Mouse (Mus musculus) CH12.LX (cell line): ENCODE measurements around the gene Golm1. TPM values are rescaled to one million over a fixed set of nuclear protein-coding genes. Genes with fewer than 3 reads are reported as not detected.
"Not testable (repeated sequence)": the region's sequence is repeated elsewhere in the genome, so short reads cannot be mapped to it uniquely, and the experiment has no call there.

Source experiments
- DNase-seq: peaks from one replicate; pipeline ENCODE4 v3.0.0-alpha.2; 2013; ENCODE audit errors: extremely low read depth
- H3K27ac ChIP-seq: 2 replicates; pipeline ENCODE4 v1.5.1; 2012; ENCODE audit warnings: low read depth, mild to moderate bottlenecking, control low read depth, moderate library complexity; ENCODE audit not compliant: insufficient read depth
- H3K27me3 ChIP-seq: replicated peaks from 2 replicates; pipeline ENCODE3; 2012; ENCODE audit warnings: inconsistent platforms
- H3K36me3 ChIP-seq, 2 experiments: replicated peaks in 1 of 2; 2 replicates each; pipeline versions ENCODE3 to v1.6.1; 2012; ENCODE audit warnings: inconsistent platforms in 1 of 2, low read length in 1 of 2, mild to moderate bottlenecking in 1 of 2, mixed read lengths in 1 of 2, moderate library complexity in 1 of 2; ENCODE audit not compliant: control insufficient read depth in 1 of 2, insufficient read depth in 1 of 2
- H3K4me1 ChIP-seq, 2 experiments: 2 replicates each; pipeline ENCODE4 v1.6.1; 2012; ENCODE audit warnings: inconsistent platforms in 1 of 2, moderate library complexity in 1 of 2; ENCODE audit not compliant: insufficient read depth in 2 of 2, control insufficient read depth in 1 of 2
- H3K4me2 ChIP-seq: 2 replicates; pipeline ENCODE4 v1.6.1; 2012; ENCODE audit warnings: low read depth, mild to moderate bottlenecking, control low read depth; ENCODE audit not compliant: poor library complexity, insufficient read depth, severe bottlenecking
- H3K4me3 ChIP-seq, 3 experiments: fragments of 150-350 bp in 1 of 3; sonication (generic) in 1 of 3; replicated peaks in 1 of 3; 2 replicates each; pipeline versions ENCODE3 to v1.5.1; 2011 to 2012; ENCODE audit warnings: low read depth in 2 of 3, low read length in 2 of 3, mild to moderate bottlenecking in 2 of 3, moderate library complexity in 2 of 3, control low read depth in 1 of 3, improper control_type of control experiment in 1 of 3, inconsistent platforms in 1 of 3, mixed read lengths in 1 of 3; ENCODE audit not compliant: poor library complexity in 1 of 3
- H3K79me2 ChIP-seq: replicated peaks from 2 replicates; pipeline ENCODE4 v1.6.1; 2012; ENCODE audit warnings: mild to moderate bottlenecking, moderate library complexity; ENCODE audit not compliant: control insufficient read depth, poor library complexity, insufficient read depth, severe bottlenecking; ENCODE audit errors: extremely low read depth
- H3K9ac ChIP-seq: 2 replicates; pipeline ENCODE4 v1.6.1; 2012; ENCODE audit warnings: low read depth, mild to moderate bottlenecking, control low read depth, moderate library complexity; ENCODE audit not compliant: insufficient read depth
- H3K9me3 ChIP-seq: replicated peaks from 2 replicates; pipeline ENCODE3; 2012; ENCODE audit warnings: low read length, inconsistent platforms, mixed read lengths
- BHLHE40 ChIP-seq: IDR thresholded peaks from 2 replicates; pipeline ENCODE4 v1.6.1; 2011; ENCODE audit warnings: mild to moderate bottlenecking, low read depth, low read length, improper control_type of control experiment
- CHD1 ChIP-seq: IDR thresholded peaks from 2 replicates; pipeline ENCODE4 v1.6.1; 2012; ENCODE audit warnings: low read depth, low read length, improper control_type of control experiment, inconsistent platforms
- CHD2 ChIP-seq: IDR thresholded peaks from 2 replicates; pipeline ENCODE4 v1.6.1; 2011; ENCODE audit warnings: low read length, improper control_type of control experiment
- CTCF ChIP-seq, 2 experiments: IDR thresholded peaks in 1 of 2; conservative IDR thresholded peaks in 1 of 2; 2 replicates each; pipeline ENCODE4 v1.5.1; 2011 to 2012; ENCODE audit warnings: low read depth in 2 of 2, low read length in 2 of 2, improper control_type of control experiment in 1 of 2, inconsistent platforms in 1 of 2, mild to moderate bottlenecking in 1 of 2, moderate library complexity in 1 of 2
- ETS1 ChIP-seq: conservative IDR thresholded peaks from 2 replicates; pipeline ENCODE4 v1.6.1; 2012; ENCODE audit warnings: low read depth, mild to moderate bottlenecking, inconsistent platforms, low read length, improper control_type of control experiment, moderate library complexity
- HCFC1 ChIP-seq: IDR thresholded peaks from 2 replicates; pipeline ENCODE4 v1.6.1; 2012; ENCODE audit warnings: low read depth, mild to moderate bottlenecking, inconsistent platforms, low read length, improper control_type of control experiment
- MAX ChIP-seq: IDR thresholded peaks from 2 replicates; pipeline ENCODE4 v1.6.1; 2011; ENCODE audit warnings: low read length, improper control_type of control experiment
- MEF2A ChIP-seq: IDR thresholded peaks from 2 replicates; pipeline ENCODE4 v1.6.1; 2014; ENCODE audit warnings: low read depth, mild to moderate bottlenecking, inconsistent platforms, low read length, improper control_type of control experiment, borderline replicate concordance
- MYC ChIP-seq: IDR thresholded peaks from 2 replicates; pipeline ENCODE4 v1.6.1; 2011; ENCODE audit warnings: low read depth, mild to moderate bottlenecking, improper control_type of control experiment, low read length
- POLR2A ChIP-seq: IDR thresholded peaks from 2 replicates; pipeline ENCODE4 v1.6.1; 2011; ENCODE audit warnings: low read depth, mild to moderate bottlenecking, improper control_type of control experiment, low read length
- RAD21 ChIP-seq: IDR thresholded peaks from 2 replicates; pipeline ENCODE4 v1.6.1; 2011; ENCODE audit warnings: low read depth, mild to moderate bottlenecking, low read length, improper control_type of control experiment, moderate library complexity
- SIN3A ChIP-seq: IDR thresholded peaks from 2 replicates; pipeline ENCODE4 v1.6.1; 2012; ENCODE audit warnings: low read length, improper control_type of control experiment, inconsistent platforms
- SMC3 ChIP-seq: IDR thresholded peaks from 2 replicates; pipeline ENCODE4 v1.6.1; 2011; ENCODE audit warnings: low read depth, low read length, improper control_type of control experiment
- USF1 ChIP-seq: IDR thresholded peaks from 2 replicates; pipeline ENCODE4 v1.6.1; 2014; ENCODE audit warnings: low read depth, mild to moderate bottlenecking, inconsistent platforms, low read length, improper control_type of control experiment
- ZMIZ1 ChIP-seq: IDR thresholded peaks from 2 replicates; pipeline ENCODE4 v1.6.1; 2012; ENCODE audit warnings: low read depth, mild to moderate bottlenecking, inconsistent platforms, low read length, improper control_type of control experiment
- dilution Hi-C: fragments of 300-500 bp; cut with MboI; formaldehyde crosslinking; loops from 2 replicates; pipeline ENCODE4 v1.14.3; 2020; ENCODE audit warnings: low sequenced_read_pairs; ENCODE audit not compliant: extremely low pct_unique_long_range_greater_than_20kb, extremely low pct_ligation_motif_present
- in situ Hi-C: fragments of 300-500 bp; cut with MboI; formaldehyde crosslinking; loops from 3 replicates; pipeline ENCODE4 v1.14.3; 2019; ENCODE audit warnings: low sequenced_read_pairs, low pct_ligation_motif_present, low pct_unique_long_range_greater_than_20kb, mixed read lengths
- polyA plus RNA-seq: library from polyadenylated mRNA; unstranded; fragments of >175 nt; gene quantifications from 2 replicates; pipeline ENCODE4 v1.2.1, GENCODE M21; 2012; ENCODE audit warnings: low read depth; ENCODE audit not compliant: insufficient read length
- total RNA-seq, 2 experiments: library from RNA; depleted of rRNA; stranded (reverse); fragments of 300-350 nt in 1 of 2; fragments of >200 nt in 1 of 2; gene quantifications; 2 replicates each; pipeline ENCODE4 v1.2.3; 2012 to 2014

Golm1 gene
- total and polyA plus RNA-seq, 3 experiments, result 14.3 to 18.9 (median 17.4) TPM

DNA sequence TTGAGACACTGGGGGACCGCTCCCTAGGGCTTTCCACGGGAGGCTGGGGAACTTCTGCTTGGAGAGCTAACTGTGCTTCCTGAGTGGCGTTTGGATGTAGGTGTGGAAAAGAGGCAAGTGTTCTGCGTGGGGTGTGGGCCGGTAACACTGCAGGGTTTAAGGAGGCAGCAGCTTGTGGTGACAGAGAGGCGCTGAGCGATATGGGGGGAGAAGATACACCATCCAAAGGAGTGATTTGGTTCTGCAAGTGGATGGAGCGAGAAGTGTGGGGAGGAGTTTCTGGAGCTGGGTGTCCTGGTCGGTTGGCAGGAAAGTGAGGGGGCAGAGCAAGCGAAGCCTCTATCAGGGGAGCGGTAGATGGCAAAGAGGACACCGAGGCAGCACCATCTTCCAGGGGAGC, 27.9 kb upstream of the Golm1 start:
- Histone ChIP-seq H3K27ac (no peak overlapping the region), H3K4me2 (no peak overlapping the region), H3K79me2 (no peaks in the 10 kb centered on the region), H3K9me3 (no peaks in the 10 kb centered on the region), H3K9ac (no peak overlapping the region), H3K4me1 (peaks cover 3 to 6% of the 10 kb centered on the region in 2 experiments; a peak in 3 of 4 replicates), H3K36me3 (no peaks in the 10 kb centered on the region), H3K27me3 (peaks cover 17% of the 10 kb centered on the region), H3K4me3 (no peak overlapping the region)
- dilution Hi-C loops, result no loop called here
- in situ Hi-C loops, result no loop called here
- DNase-seq, result no peak
- TF ChIP-seq ZMIZ1, result no peak

DNA sequence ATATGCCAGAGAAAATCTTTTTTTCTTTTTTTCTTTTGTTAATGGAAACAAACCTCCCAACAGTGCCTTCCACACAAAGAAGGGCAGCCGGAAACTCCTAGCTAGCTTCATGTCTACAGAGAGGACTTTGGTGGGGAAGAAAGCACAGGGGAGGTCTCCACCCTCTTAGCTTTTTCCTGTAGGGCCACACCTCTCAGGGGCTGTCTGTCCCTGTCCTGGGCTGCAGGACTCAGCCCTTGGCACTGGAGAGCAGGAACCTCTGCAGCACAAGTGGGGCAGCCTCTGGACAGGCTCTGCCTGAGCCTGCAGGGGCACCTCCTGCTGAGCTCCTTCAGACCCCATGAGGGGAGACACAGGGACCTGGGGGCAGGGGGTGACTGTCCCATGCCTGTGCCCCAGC, 24.5 kb upstream of the Golm1 start:
- H3K9ac ChIP-seq, H3K79me2 ChIP-seq, H3K9me3 ChIP-seq, H3K4me3 ChIP-seq, H3K27ac ChIP-seq, H3K4me2 ChIP-seq, H3K36me3 ChIP-seq, DNase-seq, dilution Hi-C loops, in situ Hi-C loops, H3K4me1 ChIP-seq: not testable (repeated sequence)
- peaks cover 17% of the 10 kb centered on the region for H3K27me3 ChIP-seq

DNA sequence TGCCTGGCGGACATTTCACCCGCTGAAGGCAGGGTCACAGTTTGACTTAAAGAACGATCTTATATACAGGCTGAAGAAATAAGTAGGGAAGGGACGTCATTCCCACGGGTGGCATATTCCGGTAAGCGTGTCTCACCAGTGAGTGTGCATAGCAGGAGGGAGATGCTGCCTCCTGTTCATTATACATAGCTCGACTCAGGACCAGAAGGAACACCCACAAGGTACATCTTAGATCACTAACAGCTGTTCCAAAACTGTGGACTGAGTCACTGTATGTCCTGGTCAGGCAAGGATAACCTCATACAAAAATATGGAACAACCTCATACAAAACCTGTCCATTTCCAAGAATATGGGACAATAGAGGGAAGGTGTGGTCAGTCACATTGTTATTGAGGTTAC, 23.5 kb upstream of the Golm1 start:
- no peak for DNase-seq
- no peaks in the 10 kb centered on the region for H3K4me1 ChIP-seq
- H3K9ac ChIP-seq, result no peak overlapping the region
- H3K79me2 ChIP-seq, result no peaks in the 10 kb centered on the region
- H3K36me3 ChIP-seq, result no peaks in the 10 kb centered on the region
- H3K9me3 ChIP-seq, result no peaks in the 10 kb centered on the region
- no peak overlapping the region for H3K4me3 ChIP-seq
- in situ Hi-C loops (no loop called here), dilution Hi-C loops (no loop called here)
- H3K27ac ChIP-seq, result no peak overlapping the region
- no peak for TF ChIP-seq MYC
- TF ChIP-seq MEF2A, result no peak
- no peak for TF ChIP-seq RAD21
- no peak for TF ChIP-seq SMC3
- TF ChIP-seq HCFC1, result no peak
- H3K27me3 ChIP-seq, result peaks cover 15% of the 10 kb centered on the region
- H3K4me2 ChIP-seq, result no peak overlapping the region

DNA sequence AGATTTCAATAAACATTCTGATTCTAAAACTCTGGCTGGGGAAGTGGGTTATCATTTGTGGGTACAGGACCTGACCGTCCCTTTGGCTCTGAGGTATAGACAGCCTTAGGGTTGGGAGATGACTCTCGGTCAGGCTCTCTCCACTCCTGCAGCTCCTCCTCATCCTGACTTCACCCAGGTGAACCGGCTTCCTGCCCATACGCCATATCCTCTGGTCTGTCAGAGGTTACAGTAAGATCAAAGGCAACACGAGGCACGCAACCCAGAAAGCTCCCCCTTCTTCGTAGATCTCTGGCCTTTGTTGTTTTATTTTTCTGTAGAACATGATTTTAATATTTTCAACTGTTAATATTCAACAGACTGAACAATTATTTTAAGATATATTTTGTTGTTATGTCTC, 20.2 kb upstream of the Golm1 start:
- H3K36me3 ChIP-seq, result no peaks in the 10 kb centered on the region
- in situ Hi-C loops (no loop called here), dilution Hi-C loops (no loop called here)
- H3K9ac ChIP-seq, result no peak overlapping the region
- H3K4me2 ChIP-seq, result no peak overlapping the region
- no peaks in the 10 kb centered on the region for H3K79me2 ChIP-seq
- H3K27ac ChIP-seq, result no peak overlapping the region
- DNase-seq, result no peak
- H3K9me3 ChIP-seq, result peaks cover 3% of the 10 kb centered on the region
- no peaks in the 10 kb centered on the region for H3K4me1 ChIP-seq
- TF ChIP-seq MAX (no peak), BHLHE40 (no peak), CTCF (conservative IDR thresholded peaks at IDR 0.05 in 1 of 2, IDR thresholded peaks at IDR 0.05 in 1 of 2; ENCODE audit: low read depth in 2 of 2, low read length in 2 of 2) (no peak), POLR2A (no peak), CHD2 (no peak), SMC3 (no peak), SIN3A (no peak), ETS1 (no peak), CHD1 (no peak), USF1 (no peak)
- TF ChIP-seq, all 38 proteins: peak for 0
- Histone ChIP-seq H3K27me3 (no peaks in the 10 kb centered on the region), H3K4me3 (no peak overlapping the region)
